Mouse (Mus musculus): ENCODE data around the gene 4930512M02Rik. TPM values are rescaled to one million over a fixed set of nuclear protein-coding genes. Genes with fewer than 3 reads are reported as not detected.

Gene 4930512M02Rik
- polyA plus RNA-seq (2017; shearing (Covaris generic)) = not detected

DNA sequence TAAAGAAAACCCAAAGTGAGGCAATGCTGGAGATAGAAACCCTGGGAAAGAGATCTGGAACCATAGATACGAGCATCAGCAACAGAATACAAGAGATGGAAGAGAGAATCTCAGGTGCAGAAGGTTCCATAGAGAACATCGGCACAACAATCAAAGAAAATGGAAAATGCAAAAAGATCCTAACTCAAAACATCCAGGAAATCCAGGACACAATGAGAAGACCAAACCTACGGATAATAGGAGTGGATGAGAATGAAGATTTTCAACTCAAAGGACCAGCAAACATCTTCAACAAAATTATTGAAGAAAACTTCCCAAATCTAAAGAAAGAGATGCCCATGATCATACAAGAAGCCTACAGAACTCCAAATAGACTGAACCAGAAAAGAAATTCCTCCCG lies at the start of gene 4930512M02Rik:
4930512M02Rik (minus strand) TSS at position 101 of the 400 bp plus-strand sequence.

Other genes with a start within 250 kb of the 4930512M02Rik start
- gene Spata48, start 165.7 kb downstream of the 4930512M02Rik start, polyA plus RNA-seq (2017; shearing (Covaris generic)) = not detected
- 0.63 TPM for gene Zpbp, start 165.4 kb downstream of the 4930512M02Rik start, polyA plus RNA-seq (2017; shearing (Covaris generic))
- gene Ikzf1, start 57.2 kb upstream of the 4930512M02Rik start, polyA plus RNA-seq (2017; shearing (Covaris generic)) = 59.3 TPM
- 12.5 TPM for gene Fignl1, start 181.1 kb upstream of the 4930512M02Rik start, polyA plus RNA-seq (2017; shearing (Covaris generic))

Data from inflammation-experienced regulatory T-cells, adult 16 weeks (primary cell).